In the genomic region with DNA sequence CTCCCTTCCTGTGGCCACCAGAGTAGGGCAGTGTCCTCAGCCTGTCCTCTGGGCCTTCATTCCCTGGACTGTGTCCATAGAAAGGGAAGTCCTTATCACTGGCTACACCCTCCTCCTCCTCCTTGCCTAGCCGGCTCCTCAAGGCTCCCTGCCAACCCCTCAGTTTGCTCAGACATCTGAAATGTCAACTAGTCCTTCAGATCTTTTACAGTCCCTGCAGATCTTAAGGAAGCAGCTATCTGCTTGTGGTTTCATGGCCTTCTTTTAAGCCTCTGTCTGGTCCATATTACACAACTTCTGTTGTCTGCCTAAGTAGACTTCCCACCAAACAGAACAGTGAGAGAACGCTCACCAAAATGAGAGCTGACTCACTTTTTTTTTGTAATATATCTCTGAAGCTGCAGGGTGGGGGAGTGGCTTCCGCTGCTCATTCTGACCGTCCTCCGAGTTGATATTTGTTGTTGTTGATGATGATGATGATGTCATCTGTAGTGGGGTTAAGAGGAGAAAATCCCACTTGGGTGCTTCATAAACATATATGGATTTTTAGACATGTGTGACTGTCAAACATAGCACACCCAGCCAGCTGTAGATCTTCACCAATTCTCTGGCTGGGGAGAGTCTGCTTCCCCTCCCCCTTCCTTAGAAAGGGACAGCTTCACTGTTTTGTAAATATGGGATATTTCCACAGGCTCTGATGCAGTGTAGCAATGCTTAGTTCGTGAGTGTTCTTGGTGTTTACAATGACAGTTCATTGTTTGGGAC, we compare ENCODE assay signal across 8 mouse cellular contexts.
DNase-seq lines count a peak whose midpoint lies in the region; ATAC-seq and TF ChIP-seq lines count a peak whose summit lies in the region.

No protein-coding gene starts in this region.

- H3K4me1 ChIP-seq in intestine, embryonic 16.5 days (ENCODE audit: control insufficient read depth, insufficient read depth, low read length) = peaks cover 15% of the 10 kb centered on the region

- no peaks in the 10 kb centered on the region for H3K9me3 ChIP-seq in intestine, embryonic 16.5 days (ENCODE audit: control insufficient read depth, low read length)

- no peak overlapping the region for H3K4me3 ChIP-seq in layer of hippocampus, adult 2 months
- H3K4me3 ChIP-seq in intestine, embryonic 16.5 days (ENCODE audit: low read length) = no peak overlapping the region
- no peak overlapping the region for H3K4me3 ChIP-seq in myocyte

- ATAC-seq in erythroid progenitor cell, adult 5-6 weeks (replicated peaks; ENCODE audit: low FRiP score, poor library complexity, severe bottlenecking) = peak; percentile 65; the same call in 1 of the 2 replicates
- ATAC-seq in intestine, embryonic 16.5 days = peak; percentile 79

- H3K4me2 ChIP-seq in intestine, embryonic 16.5 days (ENCODE audit: low read depth, low read length) = no peak overlapping the region
- H3K4me2 ChIP-seq in myocyte (ENCODE audit: low read depth) = peak overlapping the region; percentile 62

- TF ChIP-seq CTCF in layer of hippocampus, adult 2 months (conservative IDR thresholded peaks at IDR 0.05) = no peak

- H3K36me3 ChIP-seq in intestine, embryonic 16.5 days (ENCODE audit: control insufficient read depth, insufficient read depth, low read length) = no peaks in the 10 kb centered on the region
- no peaks in the 10 kb centered on the region for H3K36me3 ChIP-seq in myocyte (ENCODE audit: control insufficient read depth, insufficient read depth)

- DNase-seq in layer of hippocampus, adult 2 months (ENCODE audit: low spot score in 2 of 2) = no peak
- no peak for DNase-seq in layer of hippocampus, adult 11-12 months (ENCODE audit: low spot score)
- DNase-seq in thymus, postnatal 14 days = no peak
- DNase-seq in right cerebral cortex, adult 18-20 months = no peak
- DNase-seq in left cerebral cortex, adult 11 months (ENCODE audit: low spot score) = no peak

- H3K79me2 ChIP-seq in myocyte (ENCODE audit: control insufficient read depth, insufficient read depth) = no peaks in the 10 kb centered on the region

- TF ChIP-seq POLR2A in myocyte (IDR thresholded peaks at IDR 0.05; ENCODE audit: insufficient read length, low read depth) = no peak

- 39% methylated on average over 6 of the region's 6 CpGs for WGBS in intestine, embryonic 16.5 days

- H3K27ac ChIP-seq in layer of hippocampus, adult 2 months = peak overlapping the region; percentile 52; the same call in 1 of the 2 replicates
- peak overlapping the region; percentile 62 for H3K27ac ChIP-seq in intestine, embryonic 16.5 days (ENCODE audit: low read length)

- 0 out of 2 replicates have a peak overlapping the region, but pooled peaks have one; percentile 32 for H3K9ac ChIP-seq in intestine, embryonic 16.5 days (ENCODE audit: low read depth, low read length)

- H3ac ChIP-seq in myocyte (ENCODE audit: control insufficient read depth, insufficient read length) = no peak overlapping the region

- H3K27me3 ChIP-seq in intestine, embryonic 16.5 days (replicated peaks; ENCODE audit: control insufficient read depth, insufficient read depth, low read length) = no peaks in the 10 kb centered on the region
- no peaks in the 10 kb centered on the region for H3K27me3 ChIP-seq in myocyte (ENCODE audit: control insufficient read depth, insufficient read depth, insufficient read length)

TF ChIP-seq in myocyte, 11 proteins besides CTCF, POLR2A, EP300 and RAD21:
- TF ChIP-seq CEBPB (IDR thresholded peaks at IDR 0.05; ENCODE audit: insufficient read depth, poor library complexity, severe bottlenecking) = peak; percentile 84
- no peak for TF ChIP-seq TCF3 (IDR thresholded peaks at IDR 0.05; ENCODE audit: insufficient read length, low read depth)
